Mouse (Mus musculus) small intestine, adult 2 months (tissue): ENCODE measurements around the gene Efcab1.

Experiments
- CTCF ChIP-seq: fragments of 200-500 bp; IDR thresholded peaks from 2 replicates; pipeline ENCODE4 v1.5.1; 2012; ENCODE audit warnings: low read depth, mild to moderate bottlenecking, control low read depth, inconsistent platforms, low read length, moderate library complexity, mixed read lengths; ENCODE audit not compliant: insufficient replicate concordance, insufficient read length; ENCODE audit errors: extremely low read depth
- POLR2A ChIP-seq: fragments of 200-500 bp; IDR thresholded peaks from 2 replicates; pipeline ENCODE4 v1.6.1; 2012; ENCODE audit warnings: low read depth, mild to moderate bottlenecking, control low read depth, inconsistent platforms, low read length, moderate library complexity

GRCm38 (mm10) chr16:14992461-14993107 is 86.2 kb downstream of the Efcab1 start:
- TF ChIP-seq CTCF (no peak), POLR2A (no peak)
